Mouse (Mus musculus) heart, embryonic 14.5 days (tissue): ENCODE data around the gene Map2k6. TPM values are rescaled to one million over a fixed set of nuclear protein-coding genes. Genes with fewer than 3 reads are reported as not detected.

Source experiments
- ATAC-seq: fragments of 200-750 bp; cut with Nextera tagmentation; 2 replicates; pipeline ENCODE4 v1.8.0; 2017; ENCODE audit warnings: low read depth, moderate TSS enrichment; ENCODE audit not compliant: insufficient number of reproducible peaks, insufficient read depth, low FRiP score
- H3K27ac ChIP-seq, 2 experiments: fragments of 200-500 bp in 1 of 2; fragments of 300-500 bp in 1 of 2; sonication (generic) in 1 of 2; replicated peaks in 1 of 2; 2 replicates each; pipeline ENCODE4 v1.5.1; 2012 to 2014; ENCODE audit warnings: low read depth in 2 of 2, low read length in 2 of 2, control low read depth in 1 of 2, mild to moderate bottlenecking in 1 of 2, mixed read lengths in 1 of 2; ENCODE audit not compliant: control insufficient read depth in 1 of 2, insufficient read depth in 1 of 2
- H3K27me3 ChIP-seq: fragments of 300-500 bp; sonication (generic); 2 replicates; pipeline ENCODE4 v1.6.1; 2014; ENCODE audit warnings: mild to moderate bottlenecking, low read length, control low read depth; ENCODE audit not compliant: control insufficient read depth, insufficient read depth
- H3K36me3 ChIP-seq: fragments of 300-500 bp; sonication (generic); 2 replicates; pipeline ENCODE4 v1.6.1; 2014; ENCODE audit warnings: mild to moderate bottlenecking, control low read depth, low read length, mixed read lengths; ENCODE audit not compliant: control insufficient read depth, insufficient read depth
- H3K4me1 ChIP-seq, 2 experiments: fragments of 200-500 bp in 1 of 2; fragments of 300-500 bp in 1 of 2; sonication (generic) in 1 of 2; 2 replicates each; pipeline ENCODE4 v1.6.1; 2012 to 2014; ENCODE audit warnings: low read length in 2 of 2, control low read depth in 1 of 2, mixed read lengths in 1 of 2; ENCODE audit not compliant: control insufficient read depth in 2 of 2, insufficient read depth in 2 of 2
- H3K4me2 ChIP-seq: fragments of 300-500 bp; sonication (generic); 2 replicates; pipeline ENCODE4 v1.6.1; 2014; ENCODE audit warnings: mild to moderate bottlenecking, low read length
- H3K4me3 ChIP-seq, 2 experiments: fragments of 200-500 bp in 1 of 2; fragments of 300-500 bp in 1 of 2; sonication (generic) in 1 of 2; 2 replicates each; pipeline ENCODE4 v1.5.1; 2012 to 2014; ENCODE audit warnings: low read length in 2 of 2, mild to moderate bottlenecking in 2 of 2, control low read depth in 1 of 2, low read depth in 1 of 2, moderate library complexity in 1 of 2; ENCODE audit not compliant: control insufficient read depth in 1 of 2, insufficient read depth in 1 of 2
- H3K9ac ChIP-seq: fragments of 300-500 bp; sonication (generic); 2 replicates; pipeline ENCODE4 v1.6.1; 2014; ENCODE audit warnings: mild to moderate bottlenecking, low read length
- H3K9me3 ChIP-seq: fragments of 300-500 bp; sonication (generic); 2 replicates; pipeline ENCODE4 v1.6.1; 2016; ENCODE audit warnings: low read length, control low read depth; ENCODE audit not compliant: control insufficient read depth
- WGBS: fragments of 180-500 bp; shearing (Covaris S2); extraction: QIAGEN DNeasy Blood & Tissue Kit; methylation state at CpG from one replicate; pipeline ENCODE4 v1.1.7; 2014; 5-methylcytosine and 5-hydroxymethylcytosine counted together
- polyA plus RNA-seq: library from polyadenylated mRNA; unstranded; fragments of >200 nt; fragmentation: Nextera tagmentation; extraction: Ambion mirVana; gene quantifications from 2 replicates; pipeline ENCODE4 v1.2.1, GENCODE M21; 2014

Gene Map2k6
- polyA plus RNA-seq, 1 experiment from 2014 or later: 18.8 TPM

GRCm38 (mm10) chr11:110469054-110469453, 70.1 kb downstream of the Map2k6 start:
- Histone ChIP-seq H3K4me3 (no peak overlapping the region), H3K4me2 (no peak overlapping the region), H3K27me3 (no peaks in the 10 kb centered on the region), H3K4me1 (no peaks in the 10 kb centered on the region), H3K36me3 (no peaks in the 10 kb centered on the region), H3K9ac (no peak overlapping the region), H3K27ac (no peak overlapping the region), H3K9me3 (no peaks in the 10 kb centered on the region)
- ATAC-seq: no peak
- 53% methylated on average over 2 of the region's 2 CpGs for WGBS

DNA sequence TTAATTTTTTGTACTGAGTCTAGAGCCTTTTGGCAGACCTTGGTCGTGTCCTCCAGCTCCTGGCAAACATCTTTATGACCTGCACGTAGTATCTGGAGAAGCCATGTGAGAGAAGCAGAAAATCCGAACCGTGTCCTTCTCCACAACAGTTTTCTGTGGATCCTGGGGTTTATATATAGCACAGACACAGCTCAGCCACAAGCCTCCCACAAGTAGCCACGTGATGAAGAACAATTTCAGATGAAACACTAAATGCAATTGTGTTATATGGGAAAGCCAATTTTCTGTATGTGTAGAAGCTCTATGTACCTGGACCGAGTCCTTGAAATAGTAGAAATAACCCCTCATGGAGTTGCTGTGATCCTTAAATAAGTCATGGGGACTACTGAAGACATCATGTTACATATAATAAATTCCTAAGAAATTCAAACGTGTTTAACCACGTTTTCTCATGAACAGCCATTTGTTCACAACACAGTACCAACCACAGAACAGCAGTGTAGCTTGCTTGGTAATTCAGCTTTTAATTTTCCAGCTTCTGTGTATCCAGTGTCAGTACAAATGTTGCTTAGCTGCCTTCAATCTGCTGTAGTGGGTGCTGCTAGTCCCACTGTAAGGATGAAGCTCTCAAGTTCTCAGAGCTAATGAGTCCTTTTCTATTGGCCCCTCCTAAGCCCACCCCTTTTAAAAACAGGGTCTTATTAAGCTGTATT, 71.8 kb downstream of the Map2k6 start:
- Histone ChIP-seq H3K36me3 (no peaks in the 10 kb centered on the region), H3K4me3 (no peak overlapping the region), H3K4me2 (no peak overlapping the region), H3K4me1 (no peaks in the 10 kb centered on the region), H3K27me3 (no peaks in the 10 kb centered on the region), H3K27ac (no peak overlapping the region), H3K9me3 (no peaks in the 10 kb centered on the region), H3K9ac (no peak overlapping the region)
- ATAC-seq: no peak
- 77% methylated on average over 8 of the region's 8 CpGs for WGBS

GRCm38 (mm10) chr11:110471362-110471761, 72.4 kb downstream of the Map2k6 start:
- Histone ChIP-seq H3K9ac (no peak overlapping the region), H3K27me3 (no peaks in the 10 kb centered on the region), H3K4me2 (no peak overlapping the region), H3K36me3 (no peaks in the 10 kb centered on the region), H3K4me1 (0 out of 4 replicates have a peak, but pooled peaks cover 0 to 2% of the 10 kb centered on the region in 2 experiments), H3K9me3 (no peaks in the 10 kb centered on the region), H3K27ac (no peak overlapping the region), H3K4me3 (no peak overlapping the region)
- WGBS: 83% methylated on average over 2 of the region's 2 CpGs
- ATAC-seq: no peak

DNA sequence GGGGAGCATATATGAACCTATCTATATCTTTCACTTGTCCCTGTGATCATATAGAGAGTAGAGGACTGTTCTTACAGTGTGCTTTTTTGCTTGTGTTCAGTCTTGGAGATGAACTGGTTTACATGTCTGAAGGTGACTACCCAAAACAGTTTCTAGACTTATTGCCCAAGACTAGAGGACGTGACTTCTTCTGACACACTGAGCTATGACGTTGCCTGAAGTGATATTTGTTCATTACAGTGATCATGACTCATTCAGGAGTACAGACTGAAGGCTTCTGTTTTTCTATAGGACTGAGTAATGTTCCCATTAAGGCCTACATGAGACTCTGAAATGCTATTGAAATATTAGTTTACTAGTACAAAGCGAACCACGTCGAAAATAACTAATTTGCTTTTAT, 73.2 kb downstream of the Map2k6 start:
- Histone ChIP-seq H3K4me3 (no peak overlapping the region), H3K4me2 (no peak overlapping the region), H3K27me3 (no peaks in the 10 kb centered on the region), H3K9me3 (no peaks in the 10 kb centered on the region), H3K4me1 (peaks cover 0 to 9% of the 10 kb centered on the region in 2 experiments; a peak in 2 of 4 replicates), H3K27ac (no peak overlapping the region), H3K9ac (no peak overlapping the region), H3K36me3 (no peaks in the 10 kb centered on the region)
- ATAC-seq: no peak
- 84% methylated on average over 5 of the region's 5 CpGs for WGBS

GRCm38 (mm10) chr11:110473495-110473894, 74.6 kb downstream of the Map2k6 start:
- Histone ChIP-seq H3K4me1 (peaks cover 10 to 22% of the 10 kb centered on the region in 2 experiments), H3K27me3 (no peaks in the 10 kb centered on the region), H3K27ac (no peak overlapping the region), H3K4me3 (no peak overlapping the region), H3K9me3 (no peaks in the 10 kb centered on the region), H3K36me3 (no peaks in the 10 kb centered on the region), H3K9ac (no peak overlapping the region), H3K4me2 (no peak overlapping the region)
- no peak for ATAC-seq
- 84% methylated on average over 16 of the region's 16 CpGs for WGBS

GRCm38 (mm10) chr11:110476361-110477151, 77.6 kb downstream of the Map2k6 start:
- Histone ChIP-seq H3K4me1 (peaks cover 17 to 32% of the 10 kb centered on the region in 2 experiments), H3K27ac (no peak overlapping the region), H3K4me3 (no peak overlapping the region), H3K27me3 (no peaks in the 10 kb centered on the region), H3K9ac (no peak overlapping the region), H3K36me3 (no peaks in the 10 kb centered on the region), H3K4me2 (no peak overlapping the region), H3K9me3 (no peaks in the 10 kb centered on the region)
- 42% methylated on average over 5 of the region's 5 CpGs for WGBS
- no peak for ATAC-seq

DNA sequence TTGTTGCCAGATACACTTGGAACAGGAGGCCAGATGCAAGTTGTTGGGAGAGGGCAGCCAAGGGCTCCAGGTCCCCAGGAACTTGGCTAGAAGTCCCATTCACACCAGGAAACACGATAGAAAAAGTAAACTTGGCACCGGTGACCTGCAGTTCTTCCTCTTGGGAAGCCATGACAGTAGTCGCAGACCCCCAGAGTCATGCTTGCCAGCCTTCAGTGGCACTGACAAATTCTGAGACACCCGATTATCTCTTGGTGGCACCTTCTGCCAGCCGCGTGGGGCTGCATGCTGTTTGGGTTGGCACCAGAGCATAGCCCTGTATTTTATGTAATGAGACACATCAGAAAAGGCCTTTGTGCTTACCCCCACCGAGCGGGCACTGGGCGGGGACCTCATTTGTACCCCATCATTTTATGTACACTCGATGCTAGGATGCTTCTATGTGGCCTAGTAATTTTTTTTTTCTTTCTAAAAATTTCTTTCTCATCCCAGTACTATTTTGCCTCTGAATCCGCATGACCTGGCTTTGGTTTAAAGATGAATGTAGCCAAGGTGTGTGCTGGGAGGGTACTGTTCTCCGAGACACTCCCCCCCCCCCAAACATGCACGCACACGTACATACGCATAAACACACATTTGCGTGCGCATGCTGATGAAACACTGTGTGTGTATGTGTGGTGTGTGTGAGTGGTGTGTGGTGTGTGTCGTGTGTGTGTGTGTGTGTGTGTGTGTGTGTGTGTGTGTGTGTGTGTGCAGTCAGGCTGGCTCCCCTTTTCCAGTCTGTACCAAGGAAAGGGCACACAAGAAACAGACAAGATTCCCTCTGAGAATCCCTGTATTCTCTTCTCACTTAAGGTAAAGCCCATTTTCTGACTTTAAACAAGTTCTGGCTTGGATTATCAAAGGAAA, 79.3 kb downstream of the Map2k6 start:
- H3K27me3 ChIP-seq: no peaks in the 10 kb centered on the region
- peaks cover 18 to 32% of the 10 kb centered on the region in 2 experiments for H3K4me1 ChIP-seq
- H3K36me3 ChIP-seq: no peaks in the 10 kb centered on the region
- no peak overlapping the region for H3K9ac ChIP-seq
- no peak for ATAC-seq
- H3K4me2 ChIP-seq: peak overlapping the region; percentile 6; the same call in 1 of the 2 replicates
- H3K4me3 ChIP-seq: no peak overlapping the region
- H3K9me3 ChIP-seq: no peaks in the 10 kb centered on the region
- WGBS: 71% methylated on average over 18 of the region's 18 CpGs
- no peak overlapping the region for H3K27ac ChIP-seq
